Mouse (Mus musculus): ENCODE results near the gene Skil.

DNA sequence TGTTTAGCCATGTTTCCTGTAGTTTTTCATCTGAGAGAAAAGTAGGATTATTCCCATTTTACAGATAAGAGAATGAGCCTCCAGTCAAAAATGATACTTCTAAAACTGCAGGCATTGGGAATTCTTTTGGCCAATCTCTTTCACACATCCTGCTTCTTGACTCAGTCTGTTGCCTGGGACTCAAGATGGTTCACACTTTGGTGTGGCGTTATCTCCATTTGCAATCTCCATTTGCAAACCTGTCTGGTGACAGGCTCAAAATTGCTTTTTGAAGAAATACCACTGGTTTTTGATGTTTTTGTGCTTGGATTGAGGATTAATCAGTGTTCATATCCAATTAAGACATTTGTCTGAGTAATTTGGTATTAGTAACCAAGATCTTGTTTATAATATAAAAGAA, 3.7 kb downstream of the Skil start:
- TF ChIP-seq CTCF (IDR thresholded peaks at IDR 0.05; ENCODE audit: extremely low read depth, insufficient read depth, low read length) (no peak), POLR2A (IDR thresholded peaks at IDR 0.05; ENCODE audit: extremely low read depth, insufficient read depth, low read length) (no peak)
